Mouse (Mus musculus) midbrain, embryonic 16.5 days (tissue): ENCODE results near the gene Clk3. TPM values are rescaled to one million over a fixed set of nuclear protein-coding genes. Genes with fewer than 3 reads are reported as not detected.
A peak's percentile ranks its signal among the peaks of the same experiment; 100 is the strongest.

ENCODE experiments used
- ATAC-seq: fragments of 200-750 bp; cut with Nextera tagmentation; 2 replicates; pipeline ENCODE4 v1.8.0; 2017; ENCODE audit warnings: moderate TSS enrichment
- H3K27ac ChIP-seq: fragments of 300-500 bp; sonication (generic); 2 replicates; pipeline ENCODE4 v1.5.1; 2014; ENCODE audit warnings: mild to moderate bottlenecking, low read length, mixed read lengths
- H3K27me3 ChIP-seq: fragments of 300-500 bp; sonication (generic); 2 replicates; pipeline ENCODE4 v1.6.1; 2014; ENCODE audit warnings: low read depth, low read length, mixed read lengths; ENCODE audit not compliant: control insufficient read depth, insufficient read depth
- H3K36me3 ChIP-seq: fragments of 300-500 bp; sonication (generic); 2 replicates; pipeline ENCODE4 v1.6.1; 2014; ENCODE audit warnings: mild to moderate bottlenecking, low read length, moderate library complexity, mixed read lengths; ENCODE audit not compliant: control insufficient read depth, insufficient read depth
- H3K4me1 ChIP-seq: fragments of 300-500 bp; sonication (generic); 2 replicates; pipeline ENCODE4 v1.6.1; 2014; ENCODE audit warnings: mild to moderate bottlenecking, low read length, mixed read lengths; ENCODE audit not compliant: control insufficient read depth, insufficient read depth
- H3K4me2 ChIP-seq: fragments of 300-500 bp; sonication (generic); 2 replicates; pipeline ENCODE4 v1.6.1; 2014; ENCODE audit warnings: mild to moderate bottlenecking, low read length, mixed read lengths
- H3K4me3 ChIP-seq: fragments of 300-500 bp; sonication (generic); 2 replicates; pipeline ENCODE4 v1.5.1; 2014; ENCODE audit warnings: low read depth, mild to moderate bottlenecking, low read length, moderate library complexity, mixed read lengths
- H3K9ac ChIP-seq: fragments of 300-500 bp; sonication (generic); 2 replicates; pipeline ENCODE4 v1.6.1; 2014; ENCODE audit warnings: low read depth, low read length, mixed read lengths
- H3K9me3 ChIP-seq: fragments of 300-500 bp; sonication (generic); replicated peaks from 2 replicates; pipeline ENCODE4 v1.6.1; 2014; ENCODE audit warnings: mild to moderate bottlenecking, low read length, mixed read lengths; ENCODE audit not compliant: control insufficient read depth, poor library complexity, severe bottlenecking
- WGBS: fragments of 180-500 bp; shearing (Covaris S2); extraction: QIAGEN DNeasy Blood & Tissue Kit; methylation state at CpG from one replicate; pipeline ENCODE4 v1.1.7; 2014; 5-methylcytosine and 5-hydroxymethylcytosine counted together
- polyA plus RNA-seq: library from polyadenylated mRNA; unstranded; fragments of >200 nt; fragmentation: Nextera tagmentation; extraction: Ambion mirVana; gene quantifications from 2 replicates; pipeline ENCODE4 v1.2.1, GENCODE M21; 2015

Gene Clk3
- polyA plus RNA-seq, 1 experiment from 2014 or later = 62.9 TPM

DNA sequence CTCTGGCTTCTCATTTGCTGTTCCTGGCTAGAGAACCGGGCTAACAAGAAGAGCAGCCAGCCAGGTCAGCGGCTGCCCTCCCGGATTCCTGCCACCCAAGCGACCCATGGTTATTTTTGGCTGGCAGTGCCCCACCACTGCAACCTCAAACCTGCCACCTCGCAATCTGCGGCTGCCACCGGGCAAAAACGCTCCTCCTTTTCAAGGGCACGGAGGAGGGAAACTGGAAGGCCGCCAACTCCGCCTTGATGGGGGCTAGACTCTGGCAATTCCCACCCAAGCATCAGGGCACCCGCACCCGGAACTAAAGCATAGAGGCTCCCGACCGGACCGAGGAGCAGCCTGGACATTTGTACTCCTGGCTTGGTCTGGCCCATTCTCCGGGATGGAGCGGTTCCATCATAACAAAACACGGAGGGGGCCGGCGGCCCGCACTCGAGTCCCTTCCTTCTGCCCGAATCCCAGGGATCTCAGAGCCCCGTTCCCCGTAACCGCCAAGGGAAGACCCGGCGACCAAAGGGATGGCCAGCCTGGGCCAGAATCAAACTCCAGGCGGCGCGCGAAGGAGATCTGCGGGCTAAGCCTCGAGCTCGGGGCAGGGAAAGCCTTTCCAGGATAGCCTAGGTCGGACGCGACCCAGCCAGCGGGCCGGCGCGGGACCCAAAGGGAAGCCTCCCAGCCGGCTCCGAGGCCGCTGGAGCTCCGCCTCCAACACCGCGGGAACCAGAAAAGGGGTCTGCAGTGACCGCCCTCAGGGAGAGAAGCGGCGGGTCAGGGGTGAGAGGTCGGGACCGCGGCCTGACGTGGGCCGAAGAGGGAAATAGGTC lies 1.3 kb downstream of the Clk3 start:
- Histone ChIP-seq H3K27me3 (no peaks in the 10 kb centered on the region), H3K4me3 (peak overlapping the region; percentile 77), H3K36me3 (peaks cover 20% of the 10 kb centered on the region), H3K9me3 (no peaks in the 10 kb centered on the region), H3K4me1 (peaks cover 30% of the 10 kb centered on the region), H3K9ac (peak overlapping the region; percentile 100), H3K27ac (peak overlapping the region; percentile 99), H3K4me2 (peak overlapping the region; percentile 95)
- under 1% methylated on average over 57 of the region's 57 CpGs for WGBS
- peak; percentile 57 for ATAC-seq

DNA sequence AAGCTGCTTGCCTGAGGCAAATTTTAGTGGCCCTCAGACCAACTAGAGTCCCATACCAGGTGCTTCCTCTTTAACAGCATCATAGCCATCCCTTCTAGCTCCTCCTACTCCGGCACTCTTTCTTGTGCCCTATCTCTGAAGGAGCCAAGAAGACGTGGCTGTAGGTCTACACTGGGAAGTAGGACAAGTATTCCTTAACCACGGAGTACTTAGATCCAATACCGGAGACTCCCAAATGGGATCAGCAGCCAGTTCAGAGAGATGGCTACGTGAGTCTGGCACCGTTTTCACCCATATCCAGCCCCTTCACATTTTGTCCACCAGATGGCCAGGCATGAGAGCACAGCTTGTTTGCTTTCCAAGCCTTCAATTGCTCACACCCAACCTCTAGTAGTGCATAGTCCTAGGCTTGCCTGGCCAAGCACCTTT lies 3.1 kb downstream of the Clk3 start:
- ATAC-seq = no peak
- H3K27ac ChIP-seq = no peak overlapping the region
- H3K27me3 ChIP-seq = no peaks in the 10 kb centered on the region
- peaks cover 36% of the 10 kb centered on the region for H3K36me3 ChIP-seq
- WGBS = 59% methylated on average over 6 of the region's 6 CpGs
- H3K9ac ChIP-seq = 0 out of 2 replicates have a peak overlapping the region, but pooled peaks have one; percentile 3
- H3K4me1 ChIP-seq = peaks cover 30% of the 10 kb centered on the region
- H3K4me2 ChIP-seq = peak overlapping the region; percentile 95
- no peaks in the 10 kb centered on the region for H3K9me3 ChIP-seq
- H3K4me3 ChIP-seq = no peak overlapping the region

- Histone ChIP-seq H3K9me3 (no peaks in the 10 kb centered on the region), H3K4me2 (no peak overlapping the region), H3K4me3 (no peak overlapping the region), H3K27ac (no peak overlapping the region), H3K27me3 (no peaks in the 10 kb centered on the region), H3K4me1 (peaks cover 30% of the 10 kb centered on the region), H3K9ac (no peak overlapping the region; the same call in 1 of the 2 replicates), H3K36me3 (peaks cover 44% of the 10 kb centered on the region)
- ATAC-seq = no peak
- WGBS = 93% methylated on average over 13 of the region's 13 CpGs
These were observed 3.8 kb downstream of the Clk3 start for GRCm38 (mm10) chr9:57761563-57762551.

DNA sequence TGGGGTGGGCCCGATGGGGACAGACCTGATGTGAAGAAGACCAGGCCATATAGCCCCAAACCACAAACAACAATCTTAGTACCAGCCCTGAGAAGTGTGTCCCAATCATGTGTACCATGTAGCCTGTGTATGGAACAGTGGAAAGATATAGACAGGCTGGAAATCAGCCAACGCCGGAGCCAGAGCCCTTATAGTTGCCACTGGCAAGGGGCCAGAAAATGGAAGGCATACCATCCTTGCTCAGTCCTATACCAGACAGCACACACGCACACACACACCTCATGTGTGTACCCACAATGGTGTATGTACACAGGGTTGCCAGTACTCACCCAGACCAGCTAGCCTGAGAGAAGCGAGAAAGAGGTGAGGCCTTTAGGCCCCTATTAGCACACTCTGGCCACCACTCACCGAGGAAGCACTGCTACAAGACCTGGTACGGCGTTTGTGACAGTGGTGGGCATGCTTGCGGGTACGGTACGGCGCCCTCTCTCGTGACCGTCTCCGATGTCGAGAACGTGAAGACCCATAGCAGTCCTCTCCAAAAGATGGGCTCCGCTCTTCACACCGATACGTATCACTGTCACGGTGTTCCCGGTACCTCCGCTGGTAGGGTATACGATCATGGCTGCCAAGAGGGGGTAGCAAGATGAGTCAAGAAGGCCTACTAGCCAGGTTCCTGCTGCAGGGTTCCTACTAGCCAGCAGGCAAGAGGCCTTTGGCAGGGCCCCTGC lies 5.1 kb downstream of the Clk3 start:
- no peak for ATAC-seq

GRCm38 (mm10) chr9:57759289-57759688 lies 6.4 kb downstream of the Clk3 start:
- Histone ChIP-seq H3K9ac (no peak overlapping the region), H3K4me3 (no peak overlapping the region), H3K27me3 (no peaks in the 10 kb centered on the region), H3K27ac (no peak overlapping the region), H3K4me1 (peaks cover 25% of the 10 kb centered on the region), H3K4me2 (no peak overlapping the region), H3K36me3 (peaks cover 54% of the 10 kb centered on the region), H3K9me3 (no peaks in the 10 kb centered on the region)
- no peak for ATAC-seq
- 25% methylated on average over 6 of the region's 6 CpGs for WGBS

More for the DNA sequence above, 5.1 kb downstream of the Clk3 start:
- Histone ChIP-seq H3K4me1 (peaks cover 25% of the 10 kb centered on the region), H3K9me3 (no peaks in the 10 kb centered on the region), H3K4me3 (no peak overlapping the region), H3K36me3 (peaks cover 45% of the 10 kb centered on the region), H3K27me3 (no peaks in the 10 kb centered on the region), H3K27ac (no peak overlapping the region), H3K4me2 (no peak overlapping the region), H3K9ac (no peak overlapping the region)
- 95% methylated on average over 24 of the region's 24 CpGs for WGBS

DNA sequence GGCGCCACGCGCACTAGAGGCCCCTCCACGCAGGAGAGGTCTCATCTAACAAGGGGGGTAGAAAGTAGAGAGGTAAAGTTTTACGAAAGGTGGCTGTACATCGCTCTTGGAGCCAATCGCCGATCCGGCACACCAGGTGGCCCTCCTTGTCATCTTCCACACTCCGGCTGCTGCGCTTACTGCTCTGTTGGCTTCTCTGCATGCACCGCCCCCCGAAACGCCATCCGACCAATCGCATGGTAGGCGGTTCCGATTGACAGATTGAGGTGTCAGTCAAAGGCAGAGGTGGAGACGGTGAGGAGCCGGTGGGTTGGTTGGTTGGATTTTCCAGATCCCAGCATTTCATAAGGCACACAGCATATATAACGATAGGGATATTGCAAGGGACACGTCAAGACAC lies 7.1 kb downstream of the Clk3 start:
- WGBS = 89% methylated on average over 22 of the region's 22 CpGs
- Histone ChIP-seq H3K27ac (no peak overlapping the region), H3K4me2 (no peak overlapping the region), H3K9ac (no peak overlapping the region), H3K9me3 (no peaks in the 10 kb centered on the region), H3K27me3 (no peaks in the 10 kb centered on the region), H3K4me1 (peaks cover 18% of the 10 kb centered on the region), H3K36me3 (peaks cover 62% of the 10 kb centered on the region), H3K4me3 (no peak overlapping the region)
- ATAC-seq = no peak

DNA sequence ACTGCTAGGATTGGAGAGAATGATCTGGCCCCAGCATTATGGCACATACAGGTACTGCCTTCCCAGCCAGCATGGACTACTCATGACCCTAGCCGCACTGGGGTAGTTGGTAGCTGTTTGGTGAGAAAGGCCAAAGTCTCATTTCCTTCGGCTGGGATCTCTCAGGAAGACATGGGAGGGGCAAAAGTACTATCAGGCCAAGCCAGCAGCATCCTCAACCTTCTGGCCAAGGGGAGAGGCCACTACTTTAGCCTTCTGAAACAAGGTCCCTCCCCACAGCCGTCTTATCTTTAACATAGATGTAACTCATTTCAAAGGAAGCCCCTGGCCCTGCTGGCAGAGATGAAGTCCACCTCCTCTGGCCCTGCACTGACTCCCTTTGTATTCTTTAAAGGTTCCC lies 8.1 kb downstream of the Clk3 start:
- H3K36me3 ChIP-seq = peaks cover 71% of the 10 kb centered on the region
- H3K4me2 ChIP-seq = no peak overlapping the region
- H3K9ac ChIP-seq = no peak overlapping the region
- no peak overlapping the region for H3K27ac ChIP-seq
- peaks cover 9% of the 10 kb centered on the region for H3K4me1 ChIP-seq
- H3K27me3 ChIP-seq = no peaks in the 10 kb centered on the region
- H3K9me3 ChIP-seq = no peaks in the 10 kb centered on the region
- no peak for ATAC-seq
- no peak overlapping the region for H3K4me3 ChIP-seq
- WGBS = 94% methylated on average over 3 of the region's 3 CpGs

DNA sequence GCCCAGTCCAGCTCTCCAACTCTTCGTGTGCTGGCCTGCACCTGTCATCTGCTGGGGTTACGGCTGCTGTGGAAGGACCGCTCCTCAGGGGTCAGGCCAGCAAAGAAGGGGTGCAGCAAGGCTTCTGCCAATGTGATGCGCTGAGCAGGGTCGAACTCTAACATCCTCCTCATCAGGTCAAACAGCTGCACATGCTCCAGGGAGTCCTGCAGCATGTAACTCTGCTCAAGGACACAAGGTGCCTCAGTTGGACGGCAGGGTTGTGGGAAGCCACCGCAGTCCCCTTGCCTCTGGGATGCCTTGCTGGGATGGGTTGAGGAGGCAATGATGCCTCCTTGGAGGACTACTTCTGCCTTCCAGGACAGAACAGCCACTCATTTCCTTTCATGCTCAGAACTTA lies 14.8 kb downstream of the Clk3 start:
- WGBS = 93% methylated on average over 7 of the region's 7 CpGs
- Histone ChIP-seq H3K4me1 (no peaks in the 10 kb centered on the region), H3K27me3 (no peaks in the 10 kb centered on the region), H3K9ac (no peak overlapping the region), H3K4me2 (no peak overlapping the region), H3K36me3 (peaks cover 66% of the 10 kb centered on the region), H3K4me3 (no peak overlapping the region), H3K9me3 (no peaks in the 10 kb centered on the region), H3K27ac (no peak overlapping the region)
- ATAC-seq = no peak
